ENCODE assay signal across 21 mouse cellular contexts in genomic region chr5:113804395-113804966, GRCm38 (mm10). TPM values are rescaled to one million over a fixed set of nuclear protein-coding genes. Genes with fewer than 3 reads are reported as not detected.
A peak's percentile ranks its signal among the peaks of the same experiment; 100 is the strongest.
DNase-seq lines count a peak whose midpoint lies in the region; ATAC-seq and TF ChIP-seq lines count a peak whose summit lies in the region.
"Had no signal": no experiment of that assay in that cellular context is flagged by ENCODE, and none has a peak within 500 bp of the region (broad histone marks: within the 10 kb centered on the region; RNA-seq: fewer than 3 reads in every experiment).

No protein-coding gene starts in this region.

- no peaks in the 10 kb centered on the region for H3K27me3 ChIP-seq in kidney, postnatal 0 days (ENCODE audit: insufficient read depth, low read length)
- H3K27me3 ChIP-seq in limb, embryonic 12.5 days, result no peaks in the 10 kb centered on the region
- no peaks in the 10 kb centered on the region for H3K27me3 ChIP-seq in cerebellum, adult 2 months (ENCODE audit: control insufficient read depth, insufficient read depth, low read length)
- no peaks in the 10 kb centered on the region for H3K27me3 ChIP-seq in kidney, embryonic 16.5 days (ENCODE audit: insufficient read depth, low read length)
- H3K27me3 ChIP-seq: stomach, embryonic 15.5 days had no signal

- H3K36me3 ChIP-seq in kidney, postnatal 0 days (ENCODE audit: insufficient read depth, low read length), result no peaks in the 10 kb centered on the region
- H3K36me3 ChIP-seq in limb, embryonic 12.5 days, result no peaks in the 10 kb centered on the region
- H3K36me3 ChIP-seq in kidney, embryonic 16.5 days (ENCODE audit: insufficient read depth, low read length), result no peaks in the 10 kb centered on the region
- H3K36me3 ChIP-seq: hindbrain, embryonic 10.5 days; liver, embryonic 12.5 days; stomach, embryonic 15.5 days had no signal

- H3K9me3 ChIP-seq in kidney, postnatal 0 days (replicated peaks; ENCODE audit: low read length), result no peaks in the 10 kb centered on the region
- no peaks in the 10 kb centered on the region for H3K9me3 ChIP-seq in limb, embryonic 12.5 days
- H3K9me3 ChIP-seq in kidney, embryonic 16.5 days (ENCODE audit: low read length), result no peaks in the 10 kb centered on the region
- H3K9me3 ChIP-seq: hindbrain, embryonic 10.5 days; liver, embryonic 12.5 days; megakaryocyte, embryonic 14.5 days; stomach, embryonic 15.5 days had no signal

- no peak for TF ChIP-seq POLR2A in cerebellum, adult 2 months (IDR thresholded peaks at IDR 0.05; ENCODE audit: borderline replicate concordance, insufficient read depth, low read length)

- no peak overlapping the region for H3K27ac ChIP-seq in kidney, postnatal 0 days
- H3K27ac ChIP-seq in limb, embryonic 12.5 days, result peak overlapping the region; percentile 67
- no peak overlapping the region for H3K27ac ChIP-seq in cerebellum, adult 2 months (ENCODE audit: insufficient read depth, low read length)
- no peak overlapping the region for H3K27ac ChIP-seq in kidney, embryonic 16.5 days (ENCODE audit: low read length)
- H3K27ac ChIP-seq: hindbrain, embryonic 10.5 days; liver, embryonic 12.5 days; stomach, embryonic 15.5 days had no signal

- H3K9ac ChIP-seq in kidney, postnatal 0 days (ENCODE audit: low read depth, low read length), result no peak overlapping the region
- no peak overlapping the region for H3K9ac ChIP-seq in limb, embryonic 12.5 days (replicated peaks)
- H3K9ac ChIP-seq in kidney, embryonic 16.5 days (replicated peaks; ENCODE audit: low read length), result no peak overlapping the region
- H3K9ac ChIP-seq: liver, embryonic 12.5 days; stomach, embryonic 15.5 days had no signal

- 44% methylated on average over 7 of the region's 7 CpGs for WGBS in kidney, postnatal 0 days
- WGBS in limb, embryonic 12.5 days, result 53% methylated on average over 7 of the region's 7 CpGs
- WGBS in cerebellum, adult 2 months, result 62% methylated on average over 7 of the region's 7 CpGs
- WGBS in kidney, embryonic 16.5 days, result 57% methylated on average over 7 of the region's 7 CpGs

- no peak overlapping the region for H3K4me2 ChIP-seq in kidney, postnatal 0 days (ENCODE audit: low read length)
- H3K4me2 ChIP-seq in limb, embryonic 12.5 days, result no peak overlapping the region
- no peak overlapping the region for H3K4me2 ChIP-seq in kidney, embryonic 16.5 days (replicated peaks; ENCODE audit: low read depth, low read length)
- H3K4me2 ChIP-seq: liver, embryonic 12.5 days; stomach, embryonic 15.5 days had no signal

- peak; percentile 22; the same call in 1 of the 2 replicates for TF ChIP-seq CTCF in kidney, postnatal 0 days (IDR thresholded peaks at IDR 0.05; ENCODE audit: low read depth)
- no peak for TF ChIP-seq CTCF in cerebellum, adult 2 months (IDR thresholded peaks at IDR 0.05; ENCODE audit: borderline replicate concordance, insufficient read depth, low read depth, low read length)

- no peak overlapping the region for H3K4me3 ChIP-seq in kidney, postnatal 0 days (replicated peaks; ENCODE audit: low read depth, low read length)
- H3K4me3 ChIP-seq in limb, embryonic 12.5 days (replicated peaks), result no peak overlapping the region
- H3K4me3 ChIP-seq in cerebellum, adult 2 months (replicated peaks; ENCODE audit: insufficient read depth, low read depth, low read length), result no peak overlapping the region
- H3K4me3 ChIP-seq in kidney, embryonic 16.5 days (ENCODE audit: low read length), result no peak overlapping the region
- H3K4me3 ChIP-seq: erythroblast, embryonic 14.5 days; hindbrain, embryonic 10.5 days; liver, embryonic 12.5 days; megakaryocyte, embryonic 14.5 days; stomach, embryonic 15.5 days had no signal

- no peak for ATAC-seq in kidney, postnatal 0 days (replicated peaks; ENCODE audit: low FRiP score, low read depth)
- no peak for ATAC-seq in limb, embryonic 12.5 days (ENCODE audit: insufficient number of reproducible peaks, insufficient read depth, low FRiP score, low TSS enrichment, low read depth)
- no peak for ATAC-seq in kidney, embryonic 16.5 days (ENCODE audit: low FRiP score, low TSS enrichment)
- ATAC-seq: forebrain, embryonic 14.5 days; liver, embryonic 12.5 days; midbrain, embryonic 16.5 days had no signal

- DNase-seq in kidney, postnatal 0 days (ENCODE audit: low spot score), result no peak
- no peak for DNase-seq in kidney, adult 9 months
- peak; percentile 77 for DNase-seq in 416B (ENCODE audit: low read depth)
- peak; percentile 46 for DNase-seq in NIH3T3 (ENCODE audit: low read depth)
- no peak for DNase-seq in cerebellum, adult 2 months
- DNase-seq in thymus, postnatal 10 days (ENCODE audit: low spot score in 2 of 2), result no peak
- DNase-seq: adrenal gland, postnatal 14 days; cerebellum, adult 11 months; cerebellum, postnatal 14 days; gastrocnemius, postnatal 25 days; kidney, adult 8-10 months; thymus, adult 2 months had no signal

- H3K4me1 ChIP-seq in kidney, postnatal 0 days (replicated peaks; ENCODE audit: insufficient read depth, low read length), result 0 out of 2 replicates have a peak, but pooled peaks cover 5% of the 10 kb centered on the region
- peaks cover 69% of the 10 kb centered on the region for H3K4me1 ChIP-seq in limb, embryonic 12.5 days (replicated peaks)
- no peaks in the 10 kb centered on the region for H3K4me1 ChIP-seq in cerebellum, adult 2 months (ENCODE audit: control insufficient read depth, insufficient read depth, low read length)
- peaks cover 12% of the 10 kb centered on the region for H3K4me1 ChIP-seq in kidney, embryonic 16.5 days (ENCODE audit: insufficient read depth, low read length)

RNA-seq across cellular contexts. Expression of gene Tmem119, which starts 4.2 kb away (rescaled TPM):
- 37.3 and 40.4 TPM in 2 replicates for polyA plus RNA-seq in kidney, postnatal 0 days (2015; fragmentation: Nextera tagmentation; extraction: Ambion mirVana)
- 236 and 242 TPM in 2 replicates for polyA plus RNA-seq in limb, embryonic 12.5 days (2016; fragmentation: Nextera tagmentation; extraction: Ambion mirVana)
- 6.0 and 7.4 TPM in 2 replicates for polyA plus RNA-seq in cerebellum, adult 2 months (2012; rRNA removed)
- 46.1 and 51.7 TPM in 2 replicates for polyA plus RNA-seq in kidney, embryonic 16.5 days (2015; fragmentation: Nextera tagmentation; extraction: Ambion mirVana)

RNA-seq across cellular contexts. Expression of gene Selplg, which starts 28.0 kb away (rescaled TPM):
- polyA plus RNA-seq in kidney, postnatal 0 days (2015; fragmentation: Nextera tagmentation; extraction: Ambion mirVana), result 2.1 and 2.4 TPM in 2 replicates
- 1.4 and 1.8 TPM in 2 replicates for polyA plus RNA-seq in limb, embryonic 12.5 days (2016; fragmentation: Nextera tagmentation; extraction: Ambion mirVana)
- polyA plus RNA-seq in cerebellum, adult 2 months (2012; rRNA removed), result 12.0 and 13.6 TPM in 2 replicates
- 2.4 TPM in 2 replicates for polyA plus RNA-seq in kidney, embryonic 16.5 days (2015; fragmentation: Nextera tagmentation; extraction: Ambion mirVana)

RNA-seq across cellular contexts. Expression of gene Iscu, which starts 31.9 kb away (rescaled TPM):
- 187 and 202 TPM in 2 replicates for polyA plus RNA-seq in kidney, postnatal 0 days (2015; fragmentation: Nextera tagmentation; extraction: Ambion mirVana)
- polyA plus RNA-seq in limb, embryonic 12.5 days (2016; fragmentation: Nextera tagmentation; extraction: Ambion mirVana), result 117 and 128 TPM in 2 replicates
- 302 and 362 TPM in 2 replicates for polyA plus RNA-seq in cerebellum, adult 2 months (2012; rRNA removed)
- 107 and 110 TPM in 2 replicates for polyA plus RNA-seq in kidney, embryonic 16.5 days (2015; fragmentation: Nextera tagmentation; extraction: Ambion mirVana)

RNA-seq across cellular contexts. Expression of gene Sart3, which starts 32.2 kb away (rescaled TPM):
- polyA plus RNA-seq in kidney, postnatal 0 days (2015; fragmentation: Nextera tagmentation; extraction: Ambion mirVana), result 27.2 and 27.7 TPM in 2 replicates
- 87.9 and 91.5 TPM in 2 replicates for polyA plus RNA-seq in limb, embryonic 12.5 days (2016; fragmentation: Nextera tagmentation; extraction: Ambion mirVana)
- polyA plus RNA-seq in cerebellum, adult 2 months (2012; rRNA removed), result 43.5 and 47.5 TPM in 2 replicates
- polyA plus RNA-seq in kidney, embryonic 16.5 days (2015; fragmentation: Nextera tagmentation; extraction: Ambion mirVana), result 54.8 and 62.4 TPM in 2 replicates

Comparison
In these comparisons a context has a peak if more than half of its experiments do, and no peak if none do; other contexts are left out.
1. DNase-seq: peak in 416B (single experiment) and NIH3T3 (single experiment); none in kidney, postnatal 0 days (single experiment), kidney, adult 9 months (single experiment), cerebellum, adult 2 months (0 of 2) and thymus, postnatal 10 days (0 of 2).